ENCODE assay signal across 8 mouse cellular contexts in genomic region chr14:50924281-50925064, GRCm38 (mm10). TPM values are rescaled to one million over a fixed set of nuclear protein-coding genes. Genes with fewer than 3 reads are reported as not detected.
DNase-seq lines count a peak whose midpoint lies in the region; ATAC-seq lines count a peak whose summit lies in the region.

TSS of gene Osgep (minus strand) at chr14:50924893.
TSS of gene Apex1 (plus strand) at chr14:50924968.

- H3K27ac ChIP-seq in heart, embryonic 14.5 days (replicated peaks in 1 of 2; ENCODE audit: control insufficient read depth in 1 of 2, insufficient read depth in 1 of 2, low read depth in 2 of 2, low read length in 2 of 2): peak within 1 kb of the TSS; percentile 87 to 89
- H3K27ac ChIP-seq in liver, embryonic 13.5 days: peak within 1 kb of the TSS; percentile 88
- H3K27ac ChIP-seq in stomach, embryonic 16.5 days (ENCODE audit: low read length): peak within 1 kb of the TSS; percentile 94

- H3K9me3 ChIP-seq in heart, embryonic 14.5 days (ENCODE audit: control insufficient read depth, low read length): no peaks in the 10 kb centered on the region
- H3K9me3 ChIP-seq in liver, embryonic 13.5 days (replicated peaks): no peaks in the 10 kb centered on the region
- H3K9me3 ChIP-seq in stomach, embryonic 16.5 days (replicated peaks; ENCODE audit: control insufficient read depth, low read length): no peaks in the 10 kb centered on the region

- DNase-seq in c-Kit-negative CD71-positive TER-119-positive erythroid progenitor cells, embryonic 14.5 days (ENCODE audit: low read depth, low spot score): peak; percentile 92
- DNase-seq in fibroblast of lung, adult 2 months (ENCODE audit: low read depth): peak; percentile 97
- peak; percentile 97 for DNase-seq in kidney, postnatal 14 days
- peak; percentile 96 for DNase-seq in liver, embryonic 13.5 days
- DNase-seq in neural tube, embryonic 10.5 days (ENCODE audit: extremely low spot score, low spot score): peak; percentile 98

- peak within 1 kb of the TSS; percentile 91 for H3K9ac ChIP-seq in heart, embryonic 14.5 days (ENCODE audit: low read length)
- H3K9ac ChIP-seq in liver, embryonic 13.5 days: peak within 1 kb of the TSS; percentile 85
- peak within 1 kb of the TSS; percentile 87 for H3K9ac ChIP-seq in stomach, embryonic 16.5 days (ENCODE audit: low read length)

- H3K4me1 ChIP-seq in heart, embryonic 14.5 days (ENCODE audit: control insufficient read depth in 2 of 2, insufficient read depth in 2 of 2, low read length in 2 of 2): peaks cover 0 to 19% of the 10 kb centered on the region in 2 experiments; a peak in 2 of 4 replicates
- H3K4me1 ChIP-seq in liver, embryonic 13.5 days (replicated peaks): peaks cover 48% of the 10 kb centered on the region
- H3K4me1 ChIP-seq in stomach, embryonic 16.5 days (ENCODE audit: control insufficient read depth, insufficient read depth, low read length): peaks cover 10% of the 10 kb centered on the region

- no peaks in the 10 kb centered on the region for H3K27me3 ChIP-seq in heart, embryonic 14.5 days (ENCODE audit: control insufficient read depth, insufficient read depth, low read length)
- H3K27me3 ChIP-seq in liver, embryonic 13.5 days: no peaks in the 10 kb centered on the region
- H3K27me3 ChIP-seq in stomach, embryonic 16.5 days (ENCODE audit: control insufficient read depth, insufficient read depth, low read length): no peaks in the 10 kb centered on the region

- peak within 1 kb of the TSS; percentile 93 for H3K4me2 ChIP-seq in heart, embryonic 14.5 days (ENCODE audit: low read length)
- H3K4me2 ChIP-seq in liver, embryonic 13.5 days: peak within 1 kb of the TSS; percentile 98
- H3K4me2 ChIP-seq in stomach, embryonic 16.5 days (ENCODE audit: low read depth, low read length): peak within 1 kb of the TSS; percentile 71

- H3K36me3 ChIP-seq in heart, embryonic 14.5 days (ENCODE audit: control insufficient read depth, insufficient read depth, low read length): peaks cover 38% of the 10 kb centered on the region
- H3K36me3 ChIP-seq in liver, embryonic 13.5 days: peaks cover 40% of the 10 kb centered on the region
- peaks cover 19% of the 10 kb centered on the region; the same call in 1 of the 2 replicates for H3K36me3 ChIP-seq in stomach, embryonic 16.5 days (ENCODE audit: control insufficient read depth, insufficient read depth, low read length)

- whole genome bisulfite sequencing in heart, embryonic 14.5 days: under 1% methylated on average over 57 of the region's 57 CpGs
- under 1% methylated on average over 57 of the region's 57 CpGs for WGBS in liver, embryonic 13.5 days (ENCODE audit: insufficient replicate concordance)
- WGBS in stomach, embryonic 16.5 days: under 1% methylated on average over 57 of the region's 57 CpGs

- H3K4me3 ChIP-seq in heart, embryonic 14.5 days (ENCODE audit: control insufficient read depth in 1 of 2, insufficient read depth in 1 of 2, low read depth in 1 of 2, low read length in 2 of 2): peak within 1 kb of the TSS; percentile 67 to 88
- H3K4me3 ChIP-seq in liver, embryonic 13.5 days (replicated peaks): peak within 1 kb of the TSS; percentile 78
- H3K4me3 ChIP-seq in stomach, embryonic 16.5 days (replicated peaks; ENCODE audit: low read length): peak within 1 kb of the TSS; percentile 95

- peak; percentile 94 for ATAC-seq in CD4-positive, CD25-positive, alpha-beta regulatory T cell, adult 4 months
- peak; percentile 91 for ATAC-seq in heart, embryonic 14.5 days (ENCODE audit: insufficient number of reproducible peaks, insufficient read depth, low FRiP score, low read depth)
- ATAC-seq in liver, embryonic 13.5 days (ENCODE audit: low read depth): peak; percentile 90
- ATAC-seq in stomach, embryonic 16.5 days (ENCODE audit: insufficient read depth, low FRiP score): peak; percentile 96

RNA-seq across cellular contexts. Expression of gene Osgep, which starts in this region (rescaled TPM):
- 100 to 1,000 TPM in 1 of 2 experiments, 10 to 100 TPM in 1; 85.3 to 100 TPM for polyA plus RNA-seq in CD4-positive, CD25-positive, alpha-beta regulatory T cell, adult 4 months (2017; shearing (Covaris generic))
- 118 and 134 TPM in 2 replicates for polyA plus RNA-seq in heart, embryonic 14.5 days (2014; fragmentation: Nextera tagmentation; extraction: Ambion mirVana)
- 64.9 and 66.3 TPM in 2 replicates for polyA plus RNA-seq in liver, embryonic 13.5 days (2015; fragmentation: Nextera tagmentation; extraction: Ambion mirVana)
- polyA plus RNA-seq in stomach, embryonic 16.5 days (2015; fragmentation: Nextera tagmentation; extraction: Ambion mirVana): 130 and 140 TPM in 2 replicates

RNA-seq across cellular contexts. Expression of gene Apex1, which starts in this region (rescaled TPM):
- polyA plus RNA-seq in CD4-positive, CD25-positive, alpha-beta regulatory T cell, adult 4 months (2017; shearing (Covaris generic)): 100 to 1,000 TPM in 1 of 2 experiments, 10 to 100 TPM in 1; 74.0 to 103 TPM
- 127 and 132 TPM in 2 replicates for polyA plus RNA-seq in heart, embryonic 14.5 days (2014; fragmentation: Nextera tagmentation; extraction: Ambion mirVana)
- polyA plus RNA-seq in liver, embryonic 13.5 days (2015; fragmentation: Nextera tagmentation; extraction: Ambion mirVana): 116 and 131 TPM in 2 replicates
- 149 and 166 TPM in 2 replicates for polyA plus RNA-seq in stomach, embryonic 16.5 days (2015; fragmentation: Nextera tagmentation; extraction: Ambion mirVana)

Comparison
In these comparisons a context has a peak if more than half of its experiments do, and no peak if none do; other contexts are left out.
1. Peak in every context shown above with its lines: DNase-seq, ATAC-seq, H3K4me3 ChIP-seq and H3K27ac ChIP-seq.